Mouse (Mus musculus): Measurements from ENCODE around the gene Ttc7b.

Gene Ttc7b

GRCm38 (mm10) chr12:100307501-100308260 is 212.9 kb downstream of the Ttc7b start:
- no peak for DNase-seq (ENCODE audit: low read depth, low spot score)

GRCm38 (mm10) chr12:100306336-100306735 is 214.3 kb downstream of the Ttc7b start:
- no peak for DNase-seq (ENCODE audit: low read depth, low spot score)

GRCm38 (mm10) chr12:100305051-100305673 is 215.5 kb downstream of the Ttc7b start:
- DNase-seq (ENCODE audit: low read depth, low spot score), result no peak

GRCm38 (mm10) chr12:100304280-100304679 is 216.3 kb downstream of the Ttc7b start:
- no peak for DNase-seq (ENCODE audit: low read depth, low spot score)

DNA sequence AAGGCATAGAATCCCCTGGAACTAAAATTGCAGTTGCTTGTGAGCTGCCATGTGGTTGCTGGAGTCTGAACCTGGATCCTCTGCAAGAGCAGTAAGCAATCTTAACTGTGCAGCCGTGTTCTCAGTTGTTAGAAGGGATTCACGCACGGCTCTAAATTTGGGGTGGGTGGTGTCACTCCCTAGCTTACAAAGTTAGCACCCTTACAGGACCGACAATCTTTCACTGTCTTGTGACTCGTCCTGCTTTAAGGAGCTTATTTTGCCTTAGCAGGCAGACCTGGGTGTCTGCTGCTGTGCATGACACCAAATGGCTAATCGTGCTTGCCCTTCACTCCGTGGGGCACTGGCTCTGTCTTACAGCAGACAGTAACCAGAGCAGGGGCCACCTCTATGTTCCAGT is 217.5 kb downstream of the Ttc7b start:
- no peak for DNase-seq (ENCODE audit: low read depth, low spot score)

DNA sequence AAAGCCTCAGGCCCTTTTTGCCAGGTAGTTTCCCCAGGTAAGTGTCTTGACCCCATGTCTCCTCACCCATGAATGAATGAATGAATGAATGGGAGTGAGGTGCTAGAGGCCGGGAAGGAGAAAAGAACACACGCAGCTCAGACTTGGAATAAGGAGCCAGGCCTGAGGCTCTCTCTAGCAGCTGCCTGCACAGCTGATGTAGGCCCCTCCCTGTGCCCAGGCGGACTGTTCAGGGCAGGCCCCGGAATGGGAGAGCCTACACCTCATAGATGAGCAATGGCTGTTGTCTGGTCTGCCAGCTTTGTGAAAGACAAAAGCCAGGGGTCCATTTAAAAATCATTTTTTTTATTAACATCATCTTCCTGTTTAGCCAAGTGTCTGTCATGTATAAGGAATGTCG is 220.2 kb downstream of the Ttc7b start:
- DNase-seq (ENCODE audit: low read depth, low spot score), result no peak

DNA sequence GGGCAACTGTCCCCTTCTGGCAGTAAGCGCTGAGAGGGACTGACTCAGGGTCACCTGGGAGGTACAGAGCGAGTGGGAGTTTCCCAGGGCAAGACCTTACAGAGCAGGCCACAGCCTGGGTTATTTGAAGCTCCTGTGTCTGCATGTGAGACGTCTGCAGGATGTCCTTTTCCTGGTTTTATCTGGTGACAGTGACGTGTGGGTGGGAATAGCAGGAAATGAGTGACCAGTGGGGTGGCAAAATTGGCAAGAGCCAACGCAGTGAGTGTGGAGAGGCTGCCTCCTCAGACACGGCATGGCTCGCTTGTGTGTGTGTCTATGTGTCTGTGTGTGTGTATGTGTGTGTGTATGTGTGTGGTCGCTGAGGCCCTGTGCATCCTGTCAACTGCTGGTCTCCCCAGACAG is 221.3 kb downstream of the Ttc7b start:
- DNase-seq (ENCODE audit: low read depth, low spot score), result no peak

- DNase-seq (ENCODE audit: low read depth, low spot score), result no peak
Measured at GRCm38 (mm10) chr12:100298788-100299187, 221.8 kb downstream of the Ttc7b start.

- DNase-seq (ENCODE audit: low read depth, low spot score), result no peak
Measured at GRCm38 (mm10) chr12:100297961-100298360, 222.7 kb downstream of the Ttc7b start.

DNA sequence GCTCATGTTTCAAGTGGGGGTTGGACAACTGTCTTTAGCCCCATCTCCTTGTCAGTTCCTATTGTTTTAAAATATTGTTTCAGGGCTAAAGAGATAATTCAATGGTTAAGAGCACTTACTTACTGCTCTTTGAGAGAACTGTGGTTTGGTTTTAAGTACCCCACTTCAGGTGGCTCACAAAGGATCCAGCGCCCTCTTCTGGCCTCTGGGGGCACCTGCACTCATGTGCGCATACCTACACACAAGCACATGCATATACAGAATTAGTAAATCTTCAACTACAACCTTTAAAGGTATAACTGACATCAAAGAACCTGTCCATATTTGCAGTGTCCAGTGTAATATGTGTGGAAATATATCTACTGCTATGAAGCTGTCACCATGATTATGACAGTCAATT is 226.2 kb downstream of the Ttc7b start:
- DNase-seq (ENCODE audit: low read depth, low spot score), result no peak

- DNase-seq (ENCODE audit: low read depth, low spot score), result no peak
Measured at GRCm38 (mm10) chr12:100293956-100294355, 226.7 kb downstream of the Ttc7b start.

DNA sequence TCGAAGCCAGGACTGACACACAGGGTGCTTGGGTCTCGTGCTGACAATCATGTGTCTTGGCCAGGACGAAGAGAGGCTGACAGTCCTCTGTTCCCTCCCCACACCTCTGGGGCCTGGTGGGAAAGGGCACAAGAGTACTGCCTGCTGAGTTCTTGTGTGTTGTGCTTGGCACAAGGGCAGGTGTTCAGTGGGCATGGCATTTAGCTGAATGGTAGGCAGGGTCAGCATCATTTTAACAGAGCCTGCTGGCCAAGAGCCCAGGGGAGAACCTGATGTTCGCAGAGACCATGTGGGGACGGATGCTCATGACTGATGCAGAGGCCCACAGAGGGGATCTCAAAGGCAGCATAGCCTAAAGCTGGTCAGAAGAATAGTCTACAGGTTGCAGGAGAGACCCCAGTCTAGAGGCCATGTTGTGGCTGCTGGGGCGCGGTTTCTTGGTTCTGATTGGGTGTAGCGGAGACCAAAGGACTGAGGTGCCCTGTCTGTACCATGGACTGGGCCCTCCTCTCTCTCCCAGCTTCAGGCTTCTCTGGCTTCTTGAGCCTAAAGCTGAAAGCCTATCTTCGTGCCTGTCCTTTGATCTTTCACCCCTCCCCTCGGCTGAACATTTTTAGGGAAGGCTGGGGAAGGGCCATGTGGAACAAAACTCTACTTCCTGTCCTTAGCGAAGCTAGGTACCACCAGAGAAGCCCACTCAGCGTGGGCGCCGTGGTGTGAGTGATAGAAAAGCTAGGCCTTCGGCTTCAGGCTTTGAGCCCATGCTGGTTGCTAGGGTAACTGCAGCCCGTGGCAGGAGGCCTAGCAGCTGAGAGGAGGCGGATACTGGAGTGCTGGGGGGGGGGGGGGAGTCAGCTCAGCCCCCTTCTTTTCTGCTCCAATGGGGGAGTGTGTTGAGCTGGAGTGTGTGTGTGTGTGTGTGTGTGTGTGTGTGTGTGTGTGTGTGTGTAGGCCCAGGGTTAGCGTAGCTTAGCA is 229.6 kb downstream of the Ttc7b start:
- DNase-seq (ENCODE audit: low read depth, low spot score), result no peak

DNA sequence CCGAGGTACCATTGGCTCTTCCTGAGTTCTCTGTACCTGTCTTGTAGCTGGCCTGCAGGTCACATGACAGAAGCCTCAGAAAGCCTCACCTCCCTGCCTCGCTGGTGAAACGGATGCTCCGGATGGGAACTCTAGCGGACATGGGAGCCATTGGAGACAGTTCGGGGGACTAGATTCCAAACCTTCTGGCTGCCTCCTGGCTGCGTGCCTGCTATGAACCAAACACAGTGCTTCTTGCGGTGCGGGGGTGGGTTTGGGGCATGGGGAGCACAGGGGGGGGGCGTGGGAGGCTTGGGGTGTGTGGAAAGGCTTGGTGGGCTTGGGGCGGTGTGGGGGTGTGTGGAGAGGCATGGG is 230.5 kb downstream of the Ttc7b start:
- no peak for DNase-seq (ENCODE audit: low read depth, low spot score)

DNA sequence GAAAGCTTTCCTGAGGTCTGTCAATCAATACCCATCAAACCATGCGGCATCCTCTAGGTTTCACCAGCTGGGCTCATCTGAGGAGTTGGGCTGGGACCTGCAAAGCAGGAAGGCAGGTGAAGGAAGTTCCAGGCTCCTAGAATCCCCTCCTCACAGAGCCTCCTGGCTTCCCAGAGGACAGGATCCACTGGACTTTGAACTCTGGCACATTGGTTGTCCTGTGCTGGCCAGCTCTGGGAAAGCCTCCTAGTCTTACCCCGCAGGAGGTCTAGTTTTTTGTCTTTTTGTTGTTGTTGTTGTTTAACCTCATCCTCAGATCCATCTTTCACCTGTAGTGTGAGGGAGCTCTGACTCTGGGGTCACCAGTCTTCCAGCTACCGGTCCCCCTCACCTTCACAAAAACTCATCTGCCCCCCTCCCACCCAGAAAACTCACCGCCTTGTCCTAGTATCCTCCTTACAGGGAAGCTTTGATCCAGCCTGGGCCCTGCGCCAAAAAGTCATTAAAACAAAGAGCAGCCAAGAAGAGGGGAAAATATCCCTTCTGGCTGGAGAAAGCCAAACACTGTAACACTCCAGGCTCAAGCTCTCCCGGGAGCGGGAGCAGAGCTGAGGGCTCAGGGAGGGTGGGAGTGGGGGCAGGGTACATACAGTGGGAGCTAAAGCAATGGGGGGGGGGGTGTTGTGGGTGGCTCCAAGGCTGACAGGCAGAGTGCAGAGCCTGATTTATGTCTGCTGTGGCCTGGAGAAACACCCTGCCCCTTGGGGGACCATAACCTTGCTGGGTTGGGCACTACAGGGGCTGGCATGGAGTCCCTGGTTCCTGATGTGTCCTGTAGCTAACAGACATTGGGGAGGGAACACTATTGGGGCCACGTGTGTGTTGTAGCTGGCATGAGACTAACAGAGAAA is 231.1 kb downstream of the Ttc7b start:
- DNase-seq (ENCODE audit: low read depth, low spot score), result no peak

DNA sequence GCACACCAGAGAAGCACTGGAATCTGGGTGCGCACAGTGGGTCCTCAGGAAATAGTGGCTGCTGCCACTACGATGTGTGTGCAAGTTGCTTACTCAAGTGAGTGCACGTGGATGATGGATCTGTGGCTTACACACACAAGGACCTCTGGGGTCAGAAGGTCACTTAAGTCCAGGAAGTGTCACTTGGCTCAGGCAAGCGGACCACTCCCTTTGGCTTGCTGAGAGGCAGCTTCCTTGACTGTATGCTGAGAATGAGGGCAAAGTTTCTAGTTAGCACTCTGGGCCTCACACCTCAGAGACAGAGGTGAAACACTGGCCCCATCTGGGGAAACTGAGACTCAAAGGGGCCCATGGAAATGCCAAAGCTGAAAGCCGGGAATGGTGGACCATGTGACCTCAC is 232.6 kb downstream of the Ttc7b start:
- DNase-seq (ENCODE audit: low read depth, low spot score), result no peak

DNA sequence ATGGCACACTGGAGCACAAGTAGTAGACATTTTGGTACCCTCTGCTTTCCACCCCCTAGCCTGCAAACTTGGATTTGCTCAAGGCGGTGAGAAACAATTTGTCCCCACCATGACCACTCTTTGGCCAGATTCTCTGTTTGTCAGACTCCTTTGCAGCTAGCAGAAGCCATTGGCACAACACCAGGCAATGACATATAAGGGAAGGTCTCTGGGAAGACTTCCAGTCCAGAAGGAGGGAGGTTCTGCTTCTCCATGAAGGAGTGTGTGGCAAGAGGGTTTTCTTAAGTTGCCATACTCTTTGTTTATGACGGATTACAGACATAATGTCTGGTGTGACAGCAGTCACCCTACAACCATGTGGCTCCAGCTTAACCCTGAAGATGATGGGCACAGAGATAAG is 233.1 kb downstream of the Ttc7b start:
- DNase-seq (ENCODE audit: low read depth, low spot score), result no peak

- DNase-seq (ENCODE audit: low read depth, low spot score), result no peak
Measured at GRCm38 (mm10) chr12:100283283-100283682, 237.3 kb downstream of the Ttc7b start.

DNA sequence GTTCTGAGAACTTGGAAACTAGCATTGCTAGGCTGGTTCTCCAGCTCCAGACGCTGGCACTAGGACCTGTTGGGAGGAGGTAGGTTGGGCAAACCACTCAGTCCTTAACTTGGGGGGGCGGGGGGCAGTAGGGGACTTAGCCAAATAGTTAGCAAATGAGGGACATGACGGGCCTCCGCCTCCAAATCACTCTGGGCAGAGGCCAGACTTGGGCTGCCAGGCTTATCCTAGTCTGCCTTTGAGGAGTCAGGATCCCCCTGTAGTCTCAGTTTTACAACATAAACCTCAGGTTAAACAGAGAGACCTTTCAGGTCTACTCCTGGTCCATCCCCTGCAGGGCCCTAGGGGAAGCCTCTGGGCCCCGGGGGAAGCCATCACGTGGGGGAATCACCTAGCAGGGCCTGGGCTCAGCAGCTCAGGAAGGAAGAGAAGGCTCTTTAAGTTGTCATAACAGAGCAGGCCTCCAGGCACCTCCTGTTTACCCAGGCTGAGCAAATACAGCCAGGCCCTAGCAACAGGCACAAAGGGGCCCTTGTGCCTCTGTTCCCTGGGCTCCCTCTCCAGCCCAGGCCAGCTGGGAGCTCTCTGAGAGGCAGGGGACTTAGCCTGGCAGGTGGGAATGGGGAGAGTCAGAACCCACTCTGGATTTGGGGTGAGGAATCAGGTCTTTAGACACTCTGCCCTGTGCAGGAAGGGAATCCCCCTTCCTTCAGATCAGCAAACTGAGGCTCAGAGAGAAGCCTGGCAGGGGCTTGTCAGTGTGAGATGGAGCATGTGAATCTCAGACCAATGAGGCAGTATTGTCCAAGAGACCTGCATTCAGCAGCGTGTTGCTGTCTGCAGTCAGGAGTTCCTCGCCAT is 238.4 kb downstream of the Ttc7b start:
- DNase-seq (ENCODE audit: low read depth, low spot score), result no peak

DNA sequence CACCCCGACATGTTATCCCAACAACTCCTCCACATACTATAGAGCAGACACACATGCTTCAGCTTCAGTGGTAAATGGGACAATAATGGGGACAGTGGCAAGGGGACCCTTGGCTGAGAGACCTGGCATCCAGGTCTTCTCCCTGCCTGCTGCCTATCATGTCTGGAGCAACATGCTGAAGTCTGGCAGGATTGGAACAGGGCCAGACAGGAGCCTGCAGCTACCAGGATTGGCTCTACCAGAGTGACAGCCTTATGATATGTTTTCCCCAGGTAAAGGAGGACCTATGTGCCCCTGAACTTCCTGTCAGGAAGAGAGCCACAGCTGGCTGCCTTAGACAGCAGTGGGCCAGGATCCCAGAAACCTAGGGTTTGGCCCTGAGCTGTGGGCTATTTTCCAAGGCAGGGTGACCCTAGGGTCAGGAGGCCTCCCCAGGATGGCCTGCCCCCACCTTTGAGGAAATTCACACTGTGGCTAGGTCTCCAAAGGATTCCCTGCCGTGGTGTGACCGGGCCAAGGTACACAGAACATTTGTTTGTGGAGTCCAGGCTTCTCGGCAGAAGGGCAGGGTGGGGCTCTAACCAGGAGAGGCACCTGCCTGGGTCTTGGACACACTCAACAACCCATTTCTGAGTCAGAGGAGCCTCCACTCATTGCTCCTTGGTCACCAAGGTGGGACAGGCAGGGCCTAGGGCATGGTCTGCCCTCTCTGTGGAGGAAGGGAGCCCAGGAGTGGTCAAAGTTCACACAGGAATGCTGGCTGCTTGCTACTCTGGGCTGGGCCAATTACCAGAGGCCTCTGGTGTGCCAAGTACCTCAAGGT is 239.4 kb downstream of the Ttc7b start:
- no peak for DNase-seq (ENCODE audit: low read depth, low spot score)
